Mouse (Mus musculus) urinary bladder, postnatal 36 days (tissue): Measurements from ENCODE around the gene Retreg3.

Experiments used
- DNase-seq, 2 experiments: peaks; one replicate each; pipeline ENCODE4 v3.0.0; 2022; ENCODE audit warnings: low spot score in 2 of 2, mixed read lengths in 1 of 2

The Retreg3 gene

DNA sequence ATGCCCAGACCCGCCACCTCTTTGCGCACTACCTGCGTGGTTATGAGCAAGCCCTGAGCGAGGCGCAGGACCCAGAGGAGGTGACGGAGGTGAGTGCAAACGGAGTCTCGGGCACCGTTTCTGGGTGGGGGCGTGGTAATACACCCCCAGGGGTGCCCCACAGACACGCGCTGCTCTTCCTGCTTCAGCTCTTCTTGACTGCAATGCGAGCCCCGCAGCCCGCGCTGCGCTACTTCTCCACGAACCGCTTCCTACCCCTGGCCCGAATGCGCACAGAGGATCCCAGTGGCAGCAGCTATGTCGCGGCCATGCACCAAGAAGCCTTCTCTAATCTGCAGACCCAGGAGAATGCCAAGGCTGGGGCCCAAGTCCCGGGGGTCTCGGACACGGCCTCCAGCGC is 39.9 kb downstream of the Retreg3 start:
- no peak for DNase-seq

- DNase-seq = no peak
These were observed 41.6 kb downstream of the Retreg3 start, which contains the start of gene Hsd17b1 for GRCm38 (mm10) chr11:101078121-101078520. Gene Hsd17b1, plus strand, starts transcription at chr11:101078411.

DNA sequence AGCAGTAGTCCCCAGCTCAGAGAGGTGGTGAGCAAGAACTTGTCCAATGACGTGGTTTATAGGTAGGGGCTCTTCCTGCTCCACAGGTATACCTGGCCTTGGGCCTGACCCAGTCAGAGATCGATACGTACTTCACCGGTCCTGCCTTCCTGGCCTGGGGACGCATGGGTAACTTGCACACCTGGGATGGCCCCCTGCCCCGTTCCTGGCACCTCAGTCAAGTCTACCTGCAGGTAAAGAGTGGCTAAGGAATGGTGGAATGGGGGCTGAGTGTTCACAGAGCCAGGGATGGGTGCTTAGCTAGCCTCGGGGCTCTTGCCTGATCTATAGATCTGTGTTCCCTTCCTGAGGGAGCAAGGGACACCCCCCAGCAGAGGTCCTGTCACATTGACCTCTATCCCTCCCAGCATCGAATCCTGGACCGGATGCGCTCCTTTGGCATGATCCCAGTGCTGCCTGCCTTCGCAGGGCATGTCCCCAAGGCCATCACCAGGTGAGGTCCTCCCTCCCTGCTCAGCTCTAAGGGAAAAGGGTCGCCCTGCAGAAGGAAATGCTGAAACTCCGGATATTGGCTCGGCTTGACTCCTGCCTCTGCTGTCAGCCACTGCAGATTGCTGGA is 47.8 kb downstream of the Retreg3 start:
- no peak for DNase-seq

DNA sequence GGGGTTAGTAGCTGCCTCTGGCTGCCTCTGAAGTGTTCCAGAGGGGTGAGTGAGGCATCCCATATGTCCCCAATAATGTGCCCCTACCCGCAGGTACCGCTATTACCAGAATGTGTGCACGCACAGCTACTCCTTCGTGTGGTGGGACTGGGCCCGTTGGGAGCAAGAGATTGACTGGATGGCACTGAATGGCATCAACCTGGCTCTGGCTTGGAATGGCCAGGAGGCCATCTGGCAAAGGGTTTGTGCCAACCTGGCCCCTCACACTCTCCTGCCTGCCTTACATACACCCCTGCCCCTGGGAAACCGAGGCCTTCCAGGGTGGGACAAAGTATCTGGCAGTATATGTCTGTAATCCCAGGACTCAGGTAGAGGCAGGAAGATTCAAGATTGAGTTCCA is 48.7 kb downstream of the Retreg3 start:
- no peak for DNase-seq

DNA sequence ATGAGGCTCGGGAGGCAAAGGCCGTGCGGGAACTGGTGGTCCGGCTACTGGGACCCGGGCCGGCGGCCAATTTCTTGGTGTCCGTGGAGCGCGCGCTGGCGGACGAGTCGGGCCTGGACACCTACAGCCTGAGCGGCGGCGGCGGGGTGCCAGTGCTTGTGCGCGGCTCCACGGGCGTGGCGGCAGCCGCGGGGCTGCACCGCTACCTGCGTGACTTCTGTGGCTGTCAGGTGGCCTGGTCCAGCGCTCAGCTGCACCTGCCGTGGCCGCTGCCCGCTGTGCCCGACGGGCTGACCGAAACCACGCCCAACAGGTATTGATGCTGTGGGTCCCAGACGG is 49.5 kb downstream of the Retreg3 start:
- no peak for DNase-seq

DNA sequence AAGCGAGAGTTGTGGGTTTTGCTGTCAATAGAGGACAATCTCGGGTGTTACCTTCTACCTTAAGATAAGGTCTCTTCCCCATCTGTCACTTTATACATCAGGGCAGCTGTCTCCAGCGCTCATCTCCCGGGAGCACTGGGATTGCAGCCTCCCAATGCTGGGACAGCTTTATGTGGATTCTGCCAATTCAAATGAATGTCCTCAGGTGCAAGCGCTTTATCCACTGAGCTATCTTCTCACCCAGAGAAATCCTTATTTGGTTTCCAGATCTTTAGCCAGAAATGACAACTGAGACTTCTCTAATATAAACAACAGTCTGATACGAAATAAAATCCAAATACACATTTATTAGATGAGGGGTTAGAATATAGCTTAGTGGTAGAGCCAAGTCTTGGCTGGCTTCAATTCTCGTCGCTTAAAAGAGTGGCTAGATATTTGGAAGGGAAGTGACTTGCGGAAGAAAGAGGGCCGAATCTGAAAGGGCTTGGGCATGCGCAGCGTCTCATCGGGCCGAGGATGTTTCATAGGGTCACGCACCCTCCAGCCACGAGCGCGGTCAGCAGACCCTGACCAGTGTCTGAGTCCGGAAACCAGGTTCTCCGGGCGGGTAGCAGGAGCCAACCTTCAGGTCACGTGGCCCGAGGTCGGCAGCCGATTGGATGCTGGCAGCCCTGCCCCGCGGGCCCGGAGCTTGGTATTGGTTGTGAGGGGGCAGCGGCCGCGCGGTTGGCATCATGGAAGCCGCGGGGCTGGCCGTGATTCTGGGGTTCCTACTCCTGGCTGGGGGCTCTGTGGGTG is 50.1 kb downstream of the Retreg3 start, which contains the start of gene Naglu:
Gene Naglu (plus strand): TSS at position 622 of the 798 bp plus-strand sequence.
- DNase-seq = peak; percentile 90 to 96

GRCm38 (mm10) chr11:101066549-101067412 is 52.9 kb downstream of the Retreg3 start:
- DNase-seq = peak; percentile 79 to 83

GRCm38 (mm10) chr11:101065002-101065401 is 54.7 kb downstream of the Retreg3 start:
- no peak for DNase-seq

DNA sequence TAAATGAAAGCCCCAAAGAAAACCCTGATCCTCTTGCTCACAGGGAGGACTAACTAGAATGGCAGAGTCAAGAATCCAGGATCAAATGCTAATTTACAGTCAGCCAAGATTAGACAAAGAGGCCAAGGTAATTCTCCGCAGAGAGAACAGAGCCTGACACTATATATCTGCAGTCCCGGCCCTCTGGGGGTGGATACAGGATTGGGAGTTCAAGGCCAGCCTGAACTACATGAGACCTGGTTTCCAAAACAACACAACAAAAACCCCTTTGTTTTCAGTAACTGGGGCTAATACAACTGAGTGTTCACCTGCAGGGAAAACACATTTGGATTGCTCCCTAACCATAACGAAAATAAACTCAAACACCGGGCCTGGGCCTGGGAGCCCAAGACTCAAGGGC is 55.2 kb downstream of the Retreg3 start:
- DNase-seq = no peak

GRCm38 (mm10) chr11:101063676-101064327 is 55.9 kb downstream of the Retreg3 start:
- peak; percentile 59 to 65 for DNase-seq

- DNase-seq = peak in 1 of 2 experiments; percentile 33
These were observed 56.6 kb downstream of the Retreg3 start for GRCm38 (mm10) chr11:101062971-101063675.

GRCm38 (mm10) chr11:101062165-101062884 is 57.4 kb downstream of the Retreg3 start:
- DNase-seq = peak; percentile 53 to 74

DNA sequence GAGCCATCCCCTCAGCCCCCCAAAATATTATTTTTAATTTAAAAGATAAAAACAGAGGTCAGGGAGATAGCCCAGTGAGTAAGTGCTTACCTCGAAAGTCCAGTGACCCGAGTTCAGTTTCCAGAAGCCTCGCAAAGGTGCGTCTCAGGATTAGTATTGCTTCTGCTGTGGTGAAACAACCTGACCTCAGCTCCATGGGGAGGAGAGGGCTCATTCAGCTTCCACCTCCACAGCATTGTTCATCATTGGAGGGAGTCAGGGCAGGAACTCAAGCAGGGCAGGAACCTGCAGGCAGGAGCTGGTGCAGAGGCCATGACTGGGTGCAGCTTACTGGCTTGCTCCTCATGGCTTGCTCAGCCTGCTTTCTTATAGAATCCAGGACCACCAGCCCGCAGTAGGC is 58.6 kb downstream of the Retreg3 start:
- no peak for DNase-seq

DNA sequence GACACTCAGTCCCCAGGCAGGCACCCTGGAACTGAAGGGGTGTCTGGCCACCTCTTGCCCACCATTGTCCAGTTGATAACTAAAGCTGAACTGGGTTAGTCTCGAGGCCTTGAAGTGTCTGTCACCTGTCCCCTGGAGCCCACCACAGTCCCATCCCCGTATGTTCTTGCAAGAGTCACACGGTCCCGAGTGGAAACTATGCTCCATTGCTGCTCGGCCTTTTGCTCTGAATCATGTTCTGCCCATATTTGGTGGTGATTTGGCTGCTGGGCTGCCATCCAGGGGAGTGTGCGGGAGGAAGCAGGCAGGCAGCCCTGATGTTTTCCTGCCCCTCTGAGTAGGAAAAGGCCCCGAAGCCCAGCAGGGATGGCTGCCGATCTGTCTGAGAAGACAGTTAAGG is 59.6 kb downstream of the Retreg3 start:
- DNase-seq = peak; percentile 43 to 75

GRCm38 (mm10) chr11:101059473-101059872 is 60.2 kb downstream of the Retreg3 start:
- no peak for DNase-seq

- DNase-seq = no peak
These were observed 61.0 kb downstream of the Retreg3 start for GRCm38 (mm10) chr11:101058726-101059125.

- DNase-seq = peak; percentile 84 to 88
These were observed 61.8 kb downstream of the Retreg3 start for GRCm38 (mm10) chr11:101057860-101058259.

DNA sequence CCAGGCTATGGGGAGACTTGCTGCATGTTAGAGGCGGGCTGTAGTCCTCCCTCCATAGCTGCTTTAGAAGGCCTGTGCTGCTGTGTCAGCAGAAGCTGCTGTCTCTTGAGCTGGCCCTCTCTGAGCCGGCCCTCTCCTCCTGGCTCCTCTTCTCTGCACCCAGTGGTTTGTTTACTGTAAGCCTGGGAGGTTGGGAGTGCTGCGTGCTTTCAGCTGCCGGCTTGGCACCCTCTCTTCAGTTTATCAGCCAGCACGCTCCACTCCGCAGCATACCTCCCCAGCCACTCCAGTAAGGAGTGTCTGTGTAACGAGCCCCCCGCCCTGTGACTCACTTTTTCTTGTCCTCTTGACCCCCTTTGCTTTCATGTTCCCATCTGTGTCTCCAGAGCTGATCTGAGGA is 62.8 kb downstream of the Retreg3 start:
- DNase-seq = peak; percentile 65 to 80

GRCm38 (mm10) chr11:101055418-101055817 is 64.3 kb downstream of the Retreg3 start:
- no peak for DNase-seq

GRCm38 (mm10) chr11:101053974-101054373 is 65.7 kb downstream of the Retreg3 start:
- DNase-seq = no peak
